Mouse (Mus musculus) gastrocnemius, adult 18-20 months (tissue): ENCODE results near the gene Map1b. TPM values are rescaled to one million over a fixed set of nuclear protein-coding genes. Genes with fewer than 3 reads are reported as not detected.

ENCODE experiments used
- total RNA-seq, 2 experiments: library from RNA; stranded (reverse); gene quantifications; 2 replicates each; pipeline ENCODE4 v1.2.3; 2021

The Map1b gene
- total RNA-seq, 2 experiments from 2014 or later: 7.1 to 11.5 TPM

Other genes with a start within 250 kb of the Map1b start
- 10 to 100 TPM; 24.7 to 25.2 TPM for gene Ptcd2, start 171.8 kb downstream of the Map1b start, total RNA-seq
- 10 to 100 TPM; 25.2 to 26.0 TPM for gene Mrps27, start 171.8 kb downstream of the Map1b start, total RNA-seq